Comparison of ENCODE assay signal across 7 mouse cellular contexts in the genomic region with DNA sequence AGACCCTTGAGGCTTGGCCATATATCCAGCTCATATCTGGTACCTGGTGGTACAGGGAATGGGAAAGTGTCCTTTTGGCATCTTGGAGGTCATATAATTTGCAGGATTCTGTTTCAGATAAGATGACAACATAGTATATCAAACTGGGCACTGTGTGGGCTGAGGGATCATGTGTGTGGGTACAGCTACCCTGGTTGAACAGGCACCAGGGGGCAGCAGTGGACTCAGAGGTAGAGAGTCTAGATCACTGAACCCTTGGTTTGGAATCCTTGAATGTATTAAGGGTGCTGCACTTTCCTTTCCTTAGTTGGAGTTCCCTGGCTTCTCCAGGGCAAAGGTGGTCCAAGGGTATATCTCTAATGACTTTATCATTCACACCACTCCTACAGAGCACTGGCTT. TPM values are rescaled to one million over a fixed set of nuclear protein-coding genes. Genes with fewer than 3 reads are reported as not detected.
A peak's percentile ranks its signal among the peaks of the same experiment; 100 is the strongest.
DNase-seq lines count a peak whose midpoint lies in the region; ATAC-seq and TF ChIP-seq lines count a peak whose summit lies in the region.

No protein-coding gene starts in this region.

- H3K4me3 ChIP-seq in layer of hippocampus, adult 2 months, result no peak overlapping the region

- TF ChIP-seq POLR2A in brain, embryonic 14.5 days (IDR thresholded peaks at IDR 0.05; ENCODE audit: borderline replicate concordance, extremely low read depth, insufficient read depth, insufficient read length, poor library complexity, severe bottlenecking), result no peak

- peak overlapping the region; percentile 99; the same call in 1 of the 2 replicates for H3K27ac ChIP-seq in layer of hippocampus, adult 2 months

- no peak for DNase-seq in layer of hippocampus, adult 2 months (ENCODE audit: low spot score in 2 of 2)
- no peak for DNase-seq in layer of hippocampus, adult 8-10 months (ENCODE audit: low spot score in 2 of 2)
- peak; percentile 52 for DNase-seq in MN1 (ENCODE audit: low spot score)
- peak; percentile 32 for DNase-seq in brain, embryonic 14.5 days (ENCODE audit: low read depth)
- DNase-seq in kidney, adult 8-10 months, result peak; percentile 57 to 73
- DNase-seq in left cerebral cortex, postnatal 14 days (ENCODE audit: low spot score in 2 of 2), result no peak

- ATAC-seq in megakaryocyte progenitor cell, adult 5-6 weeks (replicated peaks; ENCODE audit: poor library complexity), result peak; percentile 53

- intact Hi-C loops in left cerebral cortex, postnatal 14 days (cut with DNase I), result no loop called here

- peak; percentile 75 for TF ChIP-seq CTCF in layer of hippocampus, adult 2 months (conservative IDR thresholded peaks at IDR 0.05)
- peak; percentile 37; the same call in 1 of the 2 replicates for TF ChIP-seq CTCF in brain, embryonic 14.5 days (IDR thresholded peaks at IDR 0.05; ENCODE audit: borderline replicate concordance, extremely low read depth, insufficient read depth, insufficient read length)

RNA-seq across cellular contexts. Expression of gene Dgkq, which starts 1.3 kb away (rescaled TPM):
- 10 to 100 TPM; 50.2 to 51.5 TPM for total RNA-seq in layer of hippocampus, adult 2 months (2021)
- total RNA-seq in layer of hippocampus, adult 8-10 months (2022), result 10 to 100 TPM; 52.6 to 61.4 (median 58.7) TPM
- polyA plus RNA-seq in brain, embryonic 14.5 days (2012; rRNA removed), result 63.9 and 67.7 TPM in 2 replicates
- 4.2 and 4.8 TPM in 2 replicates for total RNA-seq in megakaryocyte progenitor cell, adult 5-6 weeks (2015)
- total RNA-seq in megakaryocyte progenitor cell, adult 5-6 weeks (2017), result 4.2 and 8.2 TPM in 2 replicates
- 10 to 100 TPM; 51.4 to 53.5 TPM for total RNA-seq in left cerebral cortex, postnatal 14 days (2021)

RNA-seq across cellular contexts. Expression of gene Slc26a1, which starts 4.6 kb away (rescaled TPM):
- total RNA-seq in layer of hippocampus, adult 2 months (2021), result 1 to 10 TPM; 1.2 TPM
- 1 to 10 TPM; 1.0 to 1.8 (median 1.5) TPM for total RNA-seq in layer of hippocampus, adult 8-10 months (2022)
- polyA plus RNA-seq in brain, embryonic 14.5 days (2012; rRNA removed), result 4.0 and 4.5 TPM in 2 replicates
- 2.0 and 2.1 TPM in 2 replicates for total RNA-seq in megakaryocyte progenitor cell, adult 5-6 weeks (2015)
- 0.75 and 1.5 TPM in 2 replicates for total RNA-seq in megakaryocyte progenitor cell, adult 5-6 weeks (2017)
- total RNA-seq in left cerebral cortex, postnatal 14 days (2021), result 1 to 10 TPM; 1.3 to 2.6 TPM

RNA-seq across cellular contexts. Expression of gene Idua, which starts 10.7 kb away (rescaled TPM):
- 10 to 100 TPM; 16.8 to 17.1 TPM for total RNA-seq in layer of hippocampus, adult 2 months (2021)
- 10 to 100 TPM; 17.4 to 27.3 (median 22.4) TPM for total RNA-seq in layer of hippocampus, adult 8-10 months (2022)
- 16.3 and 17.6 TPM in 2 replicates for polyA plus RNA-seq in brain, embryonic 14.5 days (2012; rRNA removed)
- 15.6 and 18.5 TPM in 2 replicates for total RNA-seq in megakaryocyte progenitor cell, adult 5-6 weeks (2015)
- 3.1 and 7.3 TPM in 2 replicates for total RNA-seq in megakaryocyte progenitor cell, adult 5-6 weeks (2017)
- 1 to 10 TPM; 9.6 TPM for total RNA-seq in left cerebral cortex, postnatal 14 days (2021)

RNA-seq across cellular contexts. Expression of gene Fgfrl1, which starts 21.4 kb away (rescaled TPM):
- total RNA-seq in layer of hippocampus, adult 2 months (2021), result 10 to 100 TPM; 21.3 to 22.4 TPM
- 10 to 100 TPM; 21.5 to 37.6 (median 27.6) TPM for total RNA-seq in layer of hippocampus, adult 8-10 months (2022)
- polyA plus RNA-seq in brain, embryonic 14.5 days (2012; rRNA removed), result 18.1 and 25.8 TPM in 2 replicates
- 1.7 TPM in 2 replicates for total RNA-seq in megakaryocyte progenitor cell, adult 5-6 weeks (2015)
- 2.3 and 2.7 TPM in 2 replicates for total RNA-seq in megakaryocyte progenitor cell, adult 5-6 weeks (2017)
- 10 to 100 TPM; 14.4 to 20.7 TPM for total RNA-seq in left cerebral cortex, postnatal 14 days (2021)

RNA-seq across cellular contexts. Expression of gene Tmem175, which starts 41.2 kb away (rescaled TPM):
- total RNA-seq in layer of hippocampus, adult 2 months (2021), result 10 to 100 TPM; 40.7 to 43.5 TPM
- 10 to 100 TPM; 39.5 to 44.9 (median 42.5) TPM for total RNA-seq in layer of hippocampus, adult 8-10 months (2022)
- 32.6 and 39.4 TPM in 2 replicates for polyA plus RNA-seq in brain, embryonic 14.5 days (2012; rRNA removed)
- 22.9 and 28.7 TPM in 2 replicates for total RNA-seq in megakaryocyte progenitor cell, adult 5-6 weeks (2015)
- 13.4 and 13.8 TPM in 2 replicates for total RNA-seq in megakaryocyte progenitor cell, adult 5-6 weeks (2017)
- total RNA-seq in left cerebral cortex, postnatal 14 days (2021), result 10 to 100 TPM; 38.3 to 44.2 TPM

Comparison
In these comparisons a context has a peak if more than half of its experiments do, and no peak if none do; other contexts are left out.
1. DNase-seq: peak in MN1 (single experiment), brain, embryonic 14.5 days (single experiment) and kidney, adult 8-10 months (2 of 2); none in layer of hippocampus, adult 2 months (0 of 2), layer of hippocampus, adult 8-10 months (0 of 2) and left cerebral cortex, postnatal 14 days (0 of 2).
2. RNA of gene Dgkq, which starts 1.3 kb away (total RNA-seq): 52.6 to 61.4 TPM in layer of hippocampus, adult 8-10 months, 51.4 to 53.5 TPM in left cerebral cortex, postnatal 14 days and 50.2 to 51.5 TPM in layer of hippocampus, adult 2 months; 4.2 to 8.2 TPM in megakaryocyte progenitor cell, adult 5-6 weeks; every median in the first group is over 4 times any median in the second.